Mouse (Mus musculus) midbrain, embryonic 15.5 days (tissue): Measurements from ENCODE around the gene Trhde. TPM values are rescaled to one million over a fixed set of nuclear protein-coding genes. Genes with fewer than 3 reads are reported as not detected.

ENCODE experiments used
- ATAC-seq: fragments of 200-750 bp; cut with Nextera tagmentation; replicated peaks from 2 replicates; pipeline ENCODE4 v1.8.0; 2017; ENCODE audit warnings: moderate TSS enrichment
- H3K27ac ChIP-seq: fragments of 300-500 bp; sonication (generic); 2 replicates; pipeline ENCODE4 v1.5.1; 2015; ENCODE audit warnings: mild to moderate bottlenecking, inconsistent platforms
- H3K27me3 ChIP-seq: fragments of 300-500 bp; sonication (generic); replicated peaks from 2 replicates; pipeline ENCODE4 v1.6.1; 2015; ENCODE audit warnings: inconsistent platforms
- H3K36me3 ChIP-seq: fragments of 300-500 bp; sonication (generic); replicated peaks from 2 replicates; pipeline ENCODE4 v1.6.1; 2015; ENCODE audit warnings: inconsistent platforms
- H3K4me1 ChIP-seq: fragments of 300-500 bp; sonication (generic); 2 replicates; pipeline ENCODE4 v1.6.1; 2015; ENCODE audit warnings: inconsistent platforms
- H3K4me2 ChIP-seq: fragments of 300-500 bp; sonication (generic); 2 replicates; pipeline ENCODE4 v1.6.1; 2015; ENCODE audit warnings: inconsistent platforms, mild to moderate bottlenecking, moderate library complexity
- H3K4me3 ChIP-seq: fragments of 300-500 bp; sonication (generic); 2 replicates; pipeline ENCODE4 v1.5.1; 2015; ENCODE audit warnings: mild to moderate bottlenecking, inconsistent platforms
- H3K9ac ChIP-seq: fragments of 300-500 bp; sonication (generic); 2 replicates; pipeline ENCODE4 v1.6.1; 2015; ENCODE audit warnings: mild to moderate bottlenecking, inconsistent platforms
- H3K9me3 ChIP-seq: fragments of 300-500 bp; sonication (generic); 2 replicates; pipeline ENCODE4 v1.6.1; 2016; ENCODE audit warnings: inconsistent platforms
- WGBS: fragments of 180-500 bp; shearing (Covaris S2); methylation state at CpG from one replicate; pipeline ENCODE4 v1.1.7; 2015; ENCODE audit warnings: mixed read lengths; 5-methylcytosine and 5-hydroxymethylcytosine counted together
- polyA plus RNA-seq: library from polyadenylated mRNA; unstranded; fragments of >200 nt; fragmentation: Nextera tagmentation; extraction: Ambion mirVana; gene quantifications from 2 replicates; pipeline ENCODE4 v1.2.1, GENCODE M21; 2015

Trhde gene
- polyA plus RNA-seq, 1 experiment from 2014 or later: 7.4 TPM

GRCm38 (mm10) chr10:114796872-114797271 lies 5.2 kb downstream of the Trhde start:
- H3K9me3 ChIP-seq: no peaks in the 10 kb centered on the region
- H3K4me1 ChIP-seq: peaks cover 15% of the 10 kb centered on the region
- H3K27me3 ChIP-seq: peaks cover 6% of the 10 kb centered on the region
- no peak overlapping the region for H3K9ac ChIP-seq
- H3K4me3 ChIP-seq: no peak overlapping the region
- 84% methylated on average over 5 of the region's 5 CpGs for WGBS
- no peak overlapping the region for H3K4me2 ChIP-seq
- no peaks in the 10 kb centered on the region for H3K36me3 ChIP-seq
- no peak for ATAC-seq
- no peak overlapping the region for H3K27ac ChIP-seq

DNA sequence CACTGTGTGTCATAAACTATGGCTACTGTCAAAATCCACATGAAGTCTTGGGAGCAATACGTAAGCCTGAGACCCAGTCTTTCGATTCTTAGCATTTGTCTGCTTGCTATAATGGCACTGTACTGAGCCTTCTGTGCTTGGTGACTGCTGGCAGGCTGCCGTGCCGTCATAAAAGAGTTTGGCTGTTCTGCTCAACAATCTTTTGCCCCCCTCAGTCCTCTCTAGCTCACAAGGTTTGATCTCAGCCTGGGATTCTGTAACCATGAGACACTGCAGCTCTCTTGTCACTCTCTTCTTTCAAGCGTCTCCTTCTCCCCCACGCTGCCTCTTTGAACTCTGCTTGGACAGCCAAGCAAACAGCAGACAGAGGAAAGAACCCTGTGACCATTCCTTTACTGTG lies 7.9 kb downstream of the Trhde start:
- no peak overlapping the region for H3K9ac ChIP-seq
- no peak overlapping the region for H3K27ac ChIP-seq
- WGBS: 38% methylated on average over 6 of the region's 6 CpGs
- H3K4me1 ChIP-seq: peaks cover 3% of the 10 kb centered on the region; the same call in 1 of the 2 replicates
- peak; percentile 62; the same call in 1 of the 2 replicates for ATAC-seq
- H3K27me3 ChIP-seq: no peaks in the 10 kb centered on the region
- no peaks in the 10 kb centered on the region for H3K36me3 ChIP-seq
- H3K9me3 ChIP-seq: no peaks in the 10 kb centered on the region
- no peak overlapping the region for H3K4me2 ChIP-seq
- no peak overlapping the region for H3K4me3 ChIP-seq

GRCm38 (mm10) chr10:114765914-114766313 lies 36.2 kb downstream of the Trhde start:
- H3K36me3 ChIP-seq: no peaks in the 10 kb centered on the region
- no peak overlapping the region for H3K4me2 ChIP-seq
- no peaks in the 10 kb centered on the region for H3K4me1 ChIP-seq
- H3K4me3 ChIP-seq: no peak overlapping the region
- no peak overlapping the region for H3K9ac ChIP-seq
- H3K9me3 ChIP-seq: no peaks in the 10 kb centered on the region
- ATAC-seq: no peak
- H3K27me3 ChIP-seq: no peaks in the 10 kb centered on the region
- 61% methylated on average over 4 of the region's 4 CpGs for WGBS
- H3K27ac ChIP-seq: no peak overlapping the region

GRCm38 (mm10) chr10:114762125-114762524 lies 40.0 kb downstream of the Trhde start:
- Histone ChIP-seq H3K36me3 (no peaks in the 10 kb centered on the region), H3K27ac (no peak overlapping the region), H3K9me3 (no peaks in the 10 kb centered on the region), H3K27me3 (no peaks in the 10 kb centered on the region), H3K4me1 (no peaks in the 10 kb centered on the region), H3K4me2 (no peak overlapping the region), H3K4me3 (no peak overlapping the region), H3K9ac (no peak overlapping the region)
- no peak for ATAC-seq
- WGBS: 75% methylated on average over 7 of the region's 7 CpGs

- H3K4me3 ChIP-seq: no peak overlapping the region
- H3K4me2 ChIP-seq: no peak overlapping the region
- H3K36me3 ChIP-seq: no peaks in the 10 kb centered on the region
- WGBS: 68% methylated on average over 3 of the region's 3 CpGs
- H3K4me1 ChIP-seq: no peaks in the 10 kb centered on the region
- no peaks in the 10 kb centered on the region for H3K9me3 ChIP-seq
- ATAC-seq: no peak
- H3K9ac ChIP-seq: no peak overlapping the region
- no peak overlapping the region for H3K27ac ChIP-seq
- H3K27me3 ChIP-seq: no peaks in the 10 kb centered on the region
Observed at GRCm38 (mm10) chr10:114759240-114759639, 42.9 kb downstream of the Trhde start.

- no peak for ATAC-seq
- Histone ChIP-seq H3K27me3 (no peaks in the 10 kb centered on the region), H3K9me3 (no peaks in the 10 kb centered on the region), H3K4me3 (no peak overlapping the region), H3K4me2 (no peak overlapping the region), H3K36me3 (no peaks in the 10 kb centered on the region), H3K27ac (no peak overlapping the region), H3K9ac (no peak overlapping the region), H3K4me1 (no peaks in the 10 kb centered on the region)
- WGBS: 81% methylated on average over 9 of the region's 9 CpGs
Observed at GRCm38 (mm10) chr10:114758614-114759013, 43.5 kb downstream of the Trhde start.

- no peak for ATAC-seq
- Histone ChIP-seq H3K9me3 (no peaks in the 10 kb centered on the region), H3K4me1 (no peaks in the 10 kb centered on the region), H3K4me3 (no peak overlapping the region), H3K36me3 (no peaks in the 10 kb centered on the region), H3K27ac (no peak overlapping the region), H3K4me2 (no peak overlapping the region), H3K9ac (no peak overlapping the region), H3K27me3 (no peaks in the 10 kb centered on the region)
- WGBS: 80% methylated on average over 15 of the region's 15 CpGs
Observed at GRCm38 (mm10) chr10:114742755-114743705, 59.1 kb downstream of the Trhde start.

DNA sequence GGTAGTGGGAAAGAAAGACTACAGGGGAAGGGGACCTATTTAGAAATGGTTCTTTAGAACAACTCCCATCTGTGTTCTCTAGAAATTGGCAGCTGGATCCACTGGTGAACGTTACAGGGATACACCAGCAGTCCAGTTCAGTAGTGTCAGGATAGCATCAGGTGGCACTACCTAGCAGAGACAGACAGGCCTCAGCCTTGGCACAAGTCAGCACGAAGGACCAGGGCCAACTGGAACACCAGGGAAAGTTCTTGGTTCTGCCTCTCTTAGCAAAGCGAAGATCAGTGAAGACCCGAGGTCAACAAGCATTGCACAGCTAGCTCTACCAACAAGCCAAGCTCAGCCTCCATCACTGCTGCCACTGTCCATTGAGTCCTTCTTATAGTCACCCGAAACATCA lies 62.2 kb downstream of the Trhde start:
- WGBS: 89% methylated on average over 5 of the region's 5 CpGs

DNA sequence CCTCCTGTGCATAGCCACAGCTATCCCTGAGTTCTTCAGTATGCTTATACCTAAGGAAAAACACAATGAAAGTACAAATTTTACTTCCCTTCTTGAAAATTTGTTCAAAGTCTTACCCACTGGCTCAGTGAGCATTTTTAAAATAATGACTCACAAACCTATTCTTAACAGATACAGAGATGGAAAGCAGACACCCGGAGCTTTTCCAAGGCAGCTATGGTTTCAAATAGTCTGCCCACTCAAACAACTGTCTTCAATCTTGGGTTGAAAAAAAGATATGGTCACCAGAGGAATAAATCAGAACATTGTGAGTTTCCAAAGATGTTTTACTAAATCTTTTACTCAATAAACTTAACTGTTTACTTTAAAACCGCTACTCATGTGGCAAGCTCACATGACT lies 64.5 kb downstream of the Trhde start:
- Histone ChIP-seq H3K36me3 (no peaks in the 10 kb centered on the region), H3K9ac (no peak overlapping the region), H3K4me1 (peaks cover 6% of the 10 kb centered on the region; the same call in 1 of the 2 replicates), H3K4me2 (no peak overlapping the region), H3K27ac (no peak overlapping the region), H3K27me3 (no peaks in the 10 kb centered on the region), H3K4me3 (no peak overlapping the region), H3K9me3 (no peaks in the 10 kb centered on the region)
- ATAC-seq: no peak
- 89% methylated on average over 2 of the region's 2 CpGs for WGBS

More for the DNA sequence above, 62.2 kb downstream of the Trhde start:
- Histone ChIP-seq H3K36me3 (no peaks in the 10 kb centered on the region), H3K9me3 (no peaks in the 10 kb centered on the region), H3K9ac (no peak overlapping the region), H3K4me3 (no peak overlapping the region), H3K4me1 (peaks cover 6% of the 10 kb centered on the region; the same call in 1 of the 2 replicates), H3K27me3 (no peaks in the 10 kb centered on the region), H3K27ac (no peak overlapping the region), H3K4me2 (no peak overlapping the region)
- no peak for ATAC-seq

GRCm38 (mm10) chr10:114736377-114736776 lies 65.7 kb downstream of the Trhde start:
- H3K4me3 ChIP-seq: no peak overlapping the region
- WGBS: 95% methylated on average over 3 of the region's 3 CpGs
- H3K9me3 ChIP-seq: no peaks in the 10 kb centered on the region

DNA sequence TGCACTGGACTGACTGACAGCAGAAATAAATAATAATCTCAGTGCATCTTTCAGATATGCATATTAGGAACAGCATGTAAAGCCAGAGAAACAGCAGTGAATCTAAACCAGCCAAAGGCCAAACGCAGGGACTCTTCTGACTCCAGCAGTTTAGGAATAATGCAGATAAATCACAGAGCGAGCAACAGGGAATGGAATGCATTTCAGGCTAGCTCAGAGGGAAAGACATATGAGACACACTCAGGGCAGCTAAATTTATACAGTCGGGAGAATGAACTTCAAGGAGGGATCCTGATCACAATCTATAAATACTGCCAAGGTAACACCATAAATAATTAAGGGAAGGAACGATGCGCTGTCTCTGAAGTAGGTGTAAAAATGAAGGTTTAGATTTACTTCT lies 66.4 kb downstream of the Trhde start:
- Histone ChIP-seq H3K9me3 (no peaks in the 10 kb centered on the region), H3K27me3 (no peaks in the 10 kb centered on the region), H3K27ac (no peak overlapping the region), H3K4me2 (no peak overlapping the region), H3K4me1 (peaks cover 6% of the 10 kb centered on the region; the same call in 1 of the 2 replicates), H3K9ac (no peak overlapping the region), H3K4me3 (no peak overlapping the region), H3K36me3 (no peaks in the 10 kb centered on the region)
- WGBS: 59% methylated on average over 5 of the region's 5 CpGs
- ATAC-seq: peak; percentile 56; the same call in 1 of the 2 replicates

More at GRCm38 (mm10) chr10:114736377-114736776, 65.7 kb downstream of the Trhde start:
- no peak for ATAC-seq
- peaks cover 6% of the 10 kb centered on the region; the same call in 1 of the 2 replicates for H3K4me1 ChIP-seq
- H3K9ac ChIP-seq: no peak overlapping the region
- no peaks in the 10 kb centered on the region for H3K36me3 ChIP-seq
- H3K27me3 ChIP-seq: no peaks in the 10 kb centered on the region
- no peak overlapping the region for H3K27ac ChIP-seq
- no peak overlapping the region for H3K4me2 ChIP-seq

GRCm38 (mm10) chr10:114735111-114735510 lies 67.0 kb downstream of the Trhde start:
- ATAC-seq: no peak
- no peak overlapping the region for H3K4me2 ChIP-seq
- H3K27me3 ChIP-seq: no peaks in the 10 kb centered on the region
- no peak overlapping the region for H3K4me3 ChIP-seq
- WGBS: 97% methylated on average over 2 of the region's 2 CpGs
- no peak overlapping the region for H3K27ac ChIP-seq
- H3K9ac ChIP-seq: no peak overlapping the region
- peaks cover 6% of the 10 kb centered on the region; the same call in 1 of the 2 replicates for H3K4me1 ChIP-seq
- H3K9me3 ChIP-seq: no peaks in the 10 kb centered on the region
- no peaks in the 10 kb centered on the region for H3K36me3 ChIP-seq

DNA sequence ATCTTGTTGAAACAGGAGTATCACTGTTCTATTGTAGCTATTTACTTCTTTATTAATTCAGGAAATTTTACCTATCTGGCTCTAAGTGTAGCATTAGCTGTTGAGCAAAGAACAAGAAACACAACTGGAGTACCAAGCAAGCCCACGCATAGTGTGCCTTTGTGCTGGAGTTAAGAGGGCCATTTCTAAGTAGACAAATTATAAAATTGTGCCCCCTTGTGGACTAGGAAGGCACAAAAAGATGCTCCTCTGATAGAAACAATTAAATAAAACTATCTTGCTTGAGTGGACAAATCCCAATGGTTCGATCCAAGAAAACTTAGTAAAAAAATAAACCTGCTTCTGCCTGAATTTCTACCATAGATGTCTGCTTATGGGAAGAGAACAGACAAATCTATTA lies 76.5 kb downstream of the Trhde start:
- no peak overlapping the region for H3K27ac ChIP-seq
- no peaks in the 10 kb centered on the region for H3K36me3 ChIP-seq
- H3K4me3 ChIP-seq: no peak overlapping the region
- H3K9ac ChIP-seq: no peak overlapping the region
- WGBS: 74% methylated on average over 2 of the region's 2 CpGs
- ATAC-seq: no peak
- no peaks in the 10 kb centered on the region for H3K27me3 ChIP-seq
- no peak overlapping the region for H3K4me2 ChIP-seq
- no peaks in the 10 kb centered on the region for H3K9me3 ChIP-seq
- no peaks in the 10 kb centered on the region for H3K4me1 ChIP-seq
